Mouse (Mus musculus) adrenal gland (tissue): ENCODE results near the gene Erf.

Experiments used
- intact Hi-C: fragments of 180-260 bp; cut with DNase I; formaldehyde crosslinking; loops from one replicate; pipeline ENCODE4 v1.15.1; 2025

Gene Erf

DNA sequence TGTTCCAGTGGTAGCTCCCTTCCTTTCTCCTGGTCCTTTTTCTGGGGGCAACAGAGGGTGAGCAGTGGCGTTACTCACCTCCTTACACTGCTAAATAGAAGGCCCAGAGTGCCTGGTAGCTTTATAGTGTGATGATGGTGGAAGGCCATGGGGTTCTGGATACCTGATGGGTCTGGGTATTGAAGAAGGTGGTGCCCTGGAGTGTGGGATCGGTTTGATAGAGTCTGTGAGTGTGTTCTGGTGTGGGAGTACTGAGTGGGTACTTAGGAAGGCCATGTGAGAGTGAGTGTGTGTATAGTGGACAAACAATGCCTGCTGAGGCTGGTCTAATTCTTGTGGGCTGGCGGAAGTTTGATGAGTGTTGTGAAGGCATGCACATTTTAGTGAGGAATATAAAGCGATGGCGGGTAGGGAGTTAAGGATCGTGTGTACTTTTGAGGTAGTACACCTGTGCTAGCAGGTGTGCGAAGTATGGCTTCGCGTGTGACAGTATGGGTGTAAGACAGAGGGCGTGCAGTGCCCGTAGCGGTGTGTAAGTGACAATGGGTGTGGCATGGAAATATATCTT, 30.7 kb upstream of the Erf start:
- intact Hi-C loops, result no loop called here

DNA sequence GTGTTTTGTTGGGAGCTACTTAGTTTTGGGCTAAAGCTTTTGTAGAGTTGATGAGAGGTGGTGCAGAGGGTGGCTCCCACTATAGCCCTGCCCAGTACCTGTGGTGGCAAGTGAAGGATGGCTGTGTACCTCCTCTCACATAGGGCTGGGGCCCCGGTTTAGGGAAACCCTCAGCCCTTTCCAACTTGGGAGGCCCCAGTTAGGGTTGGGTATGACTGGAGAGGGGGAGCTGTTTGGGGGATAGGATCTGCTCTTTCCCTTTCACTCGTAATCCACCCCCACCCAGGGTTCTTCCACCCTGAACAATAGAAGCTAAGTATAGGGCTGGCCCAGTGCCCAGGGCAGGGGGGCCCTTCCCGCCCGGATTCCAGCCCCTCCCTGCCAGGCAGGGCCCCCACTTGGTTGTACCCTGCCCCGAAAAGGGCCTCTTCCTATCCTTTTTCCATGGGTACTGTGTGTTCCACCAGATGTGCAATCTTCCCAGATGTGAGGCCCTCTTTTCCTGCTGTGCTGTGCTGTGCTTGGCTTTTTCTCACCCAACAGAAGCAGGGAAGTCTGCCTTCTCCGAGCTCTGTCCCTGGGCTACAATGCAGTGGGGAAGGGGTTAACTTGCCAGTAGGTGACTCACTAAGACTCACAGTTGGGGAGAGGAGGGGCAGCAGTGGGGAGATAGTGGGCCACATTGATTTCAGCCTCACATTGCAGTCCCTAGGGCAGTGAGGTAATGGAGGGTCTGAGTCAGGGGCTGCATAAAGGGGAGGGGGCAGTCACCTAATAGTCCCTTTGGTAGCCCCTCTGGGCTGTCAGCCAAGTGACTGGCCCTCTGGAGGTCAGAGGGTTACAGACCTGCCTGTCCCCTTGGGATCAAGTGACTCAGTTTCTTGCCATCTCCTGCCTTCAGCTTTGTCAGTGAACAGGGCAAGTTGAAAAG, 29.6 kb upstream of the Erf start:
- intact Hi-C loops, result no loop called here

DNA sequence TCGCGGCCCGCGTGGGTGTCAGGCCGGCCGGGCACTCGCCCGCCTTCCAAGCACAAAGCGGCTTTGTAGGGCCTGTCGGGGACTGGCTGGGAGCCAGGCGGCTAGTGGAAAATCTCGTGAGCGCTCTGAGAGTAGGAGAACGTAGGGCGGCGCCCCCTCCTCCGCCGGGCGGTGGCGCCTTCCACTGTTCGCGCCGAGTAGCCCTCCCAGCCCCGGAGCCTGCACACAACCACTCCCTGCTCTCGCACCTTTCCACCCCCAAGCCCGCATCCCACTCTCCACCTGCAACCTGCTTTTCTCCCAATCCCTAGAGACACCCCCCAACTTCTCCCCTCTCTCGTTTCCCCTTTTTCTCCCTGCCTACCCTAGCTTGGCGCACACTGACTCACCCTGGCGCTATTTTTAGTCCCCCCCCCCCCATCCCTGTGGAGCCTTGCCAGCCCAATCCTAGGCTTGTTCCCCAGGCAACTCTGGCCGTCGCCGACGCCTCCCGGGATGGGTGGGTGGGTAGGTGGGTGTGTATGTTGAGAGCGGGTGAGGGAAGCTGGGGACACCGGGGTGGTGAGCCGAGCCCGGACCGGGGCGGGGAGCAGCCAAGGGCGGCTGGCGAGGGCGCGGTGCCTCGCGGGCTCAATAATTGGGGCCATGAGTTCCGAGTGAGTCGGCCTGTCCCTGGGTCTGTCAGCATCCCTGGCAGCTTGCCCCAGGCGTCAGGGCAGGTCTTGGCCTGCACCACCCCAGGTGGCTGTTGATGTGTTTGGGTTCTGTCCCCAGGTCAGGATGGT, 28.7 kb upstream of the Erf start:
- intact Hi-C loops, result no loop called here

DNA sequence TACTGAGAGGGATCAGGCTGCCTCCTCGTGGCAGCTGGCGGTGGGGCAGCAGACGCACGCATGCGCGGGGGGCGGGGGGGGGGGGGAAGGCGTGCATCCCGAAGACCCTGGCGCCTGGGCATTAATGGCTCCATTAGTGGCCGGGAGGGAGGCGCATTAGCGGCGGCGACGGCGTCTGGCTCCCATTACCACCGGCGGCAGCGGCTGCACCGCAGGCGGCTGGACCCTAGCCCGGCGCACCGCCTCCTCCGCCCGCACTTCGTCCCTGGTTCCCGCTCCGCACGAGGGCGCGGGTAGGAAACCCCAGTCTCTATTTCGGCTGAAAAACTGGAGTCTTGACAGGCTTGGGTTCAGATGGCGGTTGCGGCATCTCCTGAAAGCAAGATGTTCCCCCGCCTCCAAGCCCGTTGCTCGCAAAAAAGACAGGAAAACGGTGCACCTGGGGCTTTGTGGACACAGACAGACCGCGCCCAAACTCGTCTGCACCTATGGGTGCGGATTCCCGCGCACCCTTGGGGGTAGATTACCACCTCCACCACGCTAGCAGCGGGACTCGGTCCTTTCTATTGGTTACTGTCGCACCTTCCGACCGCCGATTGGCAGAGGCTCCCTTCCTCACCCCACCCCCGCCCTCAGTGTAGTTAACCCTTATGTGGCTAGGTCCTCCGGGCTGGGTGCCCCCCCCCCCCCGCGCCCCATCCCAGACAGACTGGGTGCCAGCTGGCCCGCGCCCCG, 27.9 kb upstream of the Erf start:
- intact Hi-C loops, result loop anchor here (1.0 kb wide), 1 partner anchor 39 kb away; no protein-coding TSS in a partner anchor

DNA sequence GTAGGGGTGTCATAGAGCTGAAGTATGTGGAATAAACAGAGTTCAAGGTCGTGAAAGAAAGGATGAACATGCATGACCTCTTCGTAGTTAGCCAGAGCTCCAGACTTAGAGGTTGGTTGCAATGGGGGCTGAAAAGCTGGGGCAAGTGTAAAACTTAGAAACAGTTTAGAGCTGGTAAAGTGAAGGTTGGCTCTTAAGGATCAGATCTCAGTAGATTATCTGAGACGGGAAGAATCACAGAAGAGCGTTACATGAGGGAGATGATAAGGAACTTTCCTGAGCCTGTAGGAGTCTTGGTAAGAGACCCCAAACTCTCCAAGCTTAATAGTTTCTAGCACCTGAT, 27.4 kb upstream of the Erf start:
- intact Hi-C loops, result loop anchor here (1.0 kb wide), 1 partner anchor 39 kb away; no protein-coding TSS in a partner anchor

DNA sequence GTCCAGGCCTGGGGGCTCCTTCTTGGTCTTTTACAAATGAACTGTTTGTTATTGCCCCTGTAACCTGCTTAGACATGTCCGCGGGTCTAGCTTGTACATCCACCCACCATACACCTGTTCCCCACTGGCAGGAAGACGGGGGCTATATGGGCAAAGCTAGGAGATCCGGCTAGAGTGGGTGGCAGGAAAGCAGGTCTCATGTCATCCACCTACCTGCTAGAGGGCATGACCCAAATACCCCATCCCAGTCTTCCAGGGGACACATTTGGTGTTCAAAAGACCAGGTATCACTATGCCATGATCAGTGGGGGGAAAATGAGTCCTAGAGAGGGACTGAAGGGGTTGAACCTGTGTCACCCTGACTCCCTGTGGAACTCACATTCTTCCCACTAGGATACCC, 26.8 kb upstream of the Erf start:
- intact Hi-C loops, result no loop called here

DNA sequence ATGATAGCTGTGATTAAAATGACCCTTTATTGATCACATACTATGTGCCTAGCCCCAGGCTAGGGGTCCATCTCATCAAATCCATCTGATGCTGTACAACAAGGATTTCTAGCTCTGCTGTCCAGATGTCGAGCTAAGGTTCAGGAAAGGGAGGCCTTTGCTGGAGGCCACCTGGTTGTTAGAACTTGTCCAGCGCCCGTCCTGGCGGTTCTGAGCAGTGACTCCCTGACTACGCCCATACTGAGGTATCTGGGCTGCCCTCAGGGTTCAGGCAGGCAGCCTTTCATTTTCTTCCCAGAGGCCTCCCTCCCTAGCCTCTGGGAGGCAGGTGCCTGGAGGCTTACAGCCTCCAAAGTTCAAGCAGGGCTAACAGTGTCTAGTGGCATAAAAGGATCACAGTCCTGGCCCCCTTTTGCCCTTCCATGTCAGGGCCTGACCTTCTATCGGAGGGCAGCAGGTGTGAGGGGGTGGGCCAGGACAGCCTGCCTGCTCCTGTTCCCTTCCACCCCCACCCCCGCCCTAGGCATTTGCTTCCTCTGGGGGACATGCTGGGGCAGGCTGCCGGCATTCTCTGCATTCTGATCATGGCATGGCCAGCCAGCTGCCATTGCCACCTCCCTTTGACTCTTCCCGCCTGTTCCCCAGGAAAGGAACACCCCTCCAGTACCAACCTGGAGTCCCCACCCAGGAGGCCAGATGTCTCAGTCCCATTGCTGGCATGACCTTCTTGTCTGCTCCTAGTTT, 25.2 kb upstream of the Erf start:
- intact Hi-C loops, result no loop called here

DNA sequence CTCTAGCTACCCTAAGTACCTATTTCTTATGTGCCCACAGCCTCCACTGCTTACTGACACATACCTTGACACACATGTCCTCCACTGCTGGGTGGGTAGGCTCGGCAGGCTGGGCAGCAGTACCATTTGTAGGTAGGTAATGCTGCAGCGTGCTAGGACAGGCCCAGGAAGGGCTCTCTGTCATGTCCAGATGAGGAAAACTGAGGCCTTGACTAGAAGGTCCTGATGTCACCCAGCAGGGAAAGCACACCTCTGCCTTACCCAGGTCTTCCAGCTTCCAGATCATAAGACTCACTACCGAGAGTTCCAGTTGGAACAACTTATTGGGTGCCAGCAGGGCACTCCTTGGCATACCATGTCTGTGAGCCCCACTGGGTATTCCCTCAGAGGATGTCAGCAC, 24.4 kb upstream of the Erf start:
- intact Hi-C loops, result no loop called here

DNA sequence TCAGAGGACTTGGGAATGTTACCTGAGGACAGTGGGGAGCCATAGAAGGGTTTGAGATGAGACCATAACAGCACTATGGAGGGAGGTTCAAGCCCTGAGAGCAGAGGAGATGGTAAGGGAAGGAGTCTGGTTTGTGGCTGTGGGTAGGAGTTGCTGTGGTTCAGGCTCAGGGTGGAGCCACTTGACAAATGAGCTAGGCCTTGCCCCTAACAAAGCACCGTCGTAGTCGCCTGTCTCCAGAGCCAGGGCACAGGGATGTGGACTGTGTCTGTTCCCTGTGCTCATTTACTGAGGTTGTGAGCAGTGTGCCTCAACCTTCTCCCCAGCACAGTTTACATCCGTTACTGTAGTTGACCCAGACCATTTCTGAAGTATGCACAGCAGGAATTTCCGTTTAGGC, 24.0 kb upstream of the Erf start:
- intact Hi-C loops, result no loop called here

DNA sequence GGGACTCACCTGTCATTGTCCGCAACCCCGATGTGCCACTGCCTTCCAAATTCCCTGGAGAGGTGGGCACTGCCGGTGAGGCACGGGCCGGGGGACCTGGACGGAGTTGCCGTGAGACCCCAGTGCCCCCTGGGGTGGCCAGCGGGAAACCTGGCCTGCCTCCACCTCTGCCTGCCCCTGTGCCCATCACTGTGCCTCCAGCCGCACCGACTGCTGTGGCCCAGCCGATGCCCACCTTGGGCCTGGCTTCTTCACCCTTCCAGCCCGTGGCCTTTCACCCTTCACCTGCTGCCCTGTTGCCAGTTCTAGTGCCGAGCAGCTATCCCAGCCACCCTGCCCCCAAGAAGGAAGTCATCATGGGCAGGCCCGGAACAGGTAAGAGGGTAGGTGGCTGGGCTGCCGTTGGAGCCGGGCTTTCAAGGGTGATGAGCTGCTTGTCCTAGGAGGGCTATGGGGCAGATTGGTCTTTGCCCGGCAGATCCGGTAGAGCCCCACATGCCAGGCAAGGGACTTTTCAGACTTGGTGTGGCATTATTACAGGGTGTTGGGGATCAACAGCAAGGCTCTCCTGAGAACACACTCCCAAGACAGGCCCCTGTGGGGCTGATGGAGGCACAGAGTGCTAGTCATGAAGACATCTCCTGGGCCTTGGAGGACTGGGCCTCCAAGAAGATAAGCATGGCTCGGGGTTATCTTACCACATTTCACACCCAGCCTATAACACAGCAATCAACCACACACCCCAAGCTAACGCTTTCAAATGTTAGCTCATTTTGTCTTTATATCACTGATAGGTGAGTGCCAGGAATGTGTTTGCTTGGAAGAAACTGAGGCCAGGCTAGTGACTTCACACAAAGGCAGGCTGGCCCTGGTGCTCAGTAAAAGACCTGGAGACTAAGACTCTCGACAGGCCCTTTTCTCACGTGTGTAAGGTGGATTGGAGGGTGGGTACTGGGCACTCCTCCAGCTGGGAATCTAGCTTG, 23.0 kb upstream of the Erf start:
- intact Hi-C loops, result no loop called here

DNA sequence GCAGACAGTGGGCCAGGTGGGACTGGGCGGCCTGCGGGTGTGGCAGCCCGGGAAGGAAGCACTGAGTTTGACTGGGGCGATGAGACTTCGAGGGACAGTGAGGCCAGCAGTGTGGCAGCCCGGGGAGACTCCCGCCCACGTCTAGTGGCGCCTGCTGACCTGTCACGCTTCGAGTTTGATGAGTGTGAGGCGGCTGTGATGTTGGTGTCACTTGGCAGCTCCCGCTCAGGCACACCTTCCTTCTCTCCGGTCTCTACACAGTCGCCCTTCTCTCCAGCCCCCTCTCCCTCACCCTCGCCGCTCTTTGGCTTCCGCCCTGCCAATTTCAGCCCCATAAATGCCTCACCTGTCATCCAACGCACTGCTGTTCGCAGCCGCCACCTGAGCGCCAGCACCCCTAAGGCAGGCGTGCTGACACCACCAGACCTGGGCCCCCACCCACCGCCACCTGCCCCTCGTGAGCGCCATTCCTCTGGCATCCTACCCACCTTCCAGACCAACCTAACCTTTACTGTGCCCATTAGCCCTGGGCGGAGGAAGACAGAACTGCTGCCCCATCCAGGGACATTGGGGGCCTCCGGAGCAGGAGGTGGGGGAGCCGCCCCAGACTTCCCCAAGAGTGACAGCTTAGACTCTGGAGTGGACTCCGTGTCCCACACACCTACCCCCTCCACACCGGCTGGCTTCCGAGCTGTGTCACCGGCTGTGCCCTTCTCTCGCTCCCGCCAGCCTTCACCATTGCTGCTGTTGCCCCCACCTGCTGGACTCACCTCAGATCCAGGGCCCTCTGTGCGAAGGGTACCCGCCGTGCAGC, 22.1 kb upstream of the Erf start:
- intact Hi-C loops, result no loop called here

DNA sequence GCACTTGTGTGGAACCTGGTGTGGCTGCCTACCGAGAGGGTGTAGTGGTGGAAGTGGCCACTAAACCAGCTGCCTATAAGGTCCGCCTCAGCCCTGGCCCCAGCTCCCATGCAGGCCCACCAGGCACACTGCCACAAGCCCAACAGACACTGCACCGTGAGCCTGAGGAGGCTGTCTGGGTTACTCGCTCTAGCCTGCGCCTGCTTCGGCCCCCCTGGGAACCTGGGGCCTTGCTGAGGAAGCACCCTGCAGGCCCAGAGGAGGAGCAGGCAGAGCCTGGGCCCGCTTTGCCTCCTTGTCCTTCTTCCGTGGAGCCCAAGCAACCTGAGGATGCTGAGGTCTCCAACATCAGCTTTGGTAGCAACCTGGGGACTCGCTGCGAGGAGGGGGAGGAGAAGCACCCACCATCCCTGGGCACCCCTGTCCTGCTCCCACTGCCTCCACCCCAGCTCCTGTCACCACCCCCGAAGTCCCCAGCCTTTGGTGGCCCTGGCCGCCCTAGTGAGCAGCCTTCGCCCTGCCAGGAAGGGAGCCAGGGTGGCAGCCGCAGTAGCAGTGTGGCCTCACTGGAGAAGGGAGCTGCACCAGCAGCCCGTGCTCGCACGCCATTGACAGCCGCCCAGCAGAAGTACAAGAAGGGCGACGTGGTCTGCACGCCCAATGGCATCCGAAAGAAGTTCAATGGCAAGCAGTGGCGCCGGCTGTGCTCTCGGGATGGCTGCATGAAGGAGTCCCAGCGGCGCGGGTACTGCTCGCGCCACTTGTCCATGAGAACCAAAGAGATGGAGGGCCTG, 21.3 kb upstream of the Erf start:
- intact Hi-C loops, result no loop called here

DNA sequence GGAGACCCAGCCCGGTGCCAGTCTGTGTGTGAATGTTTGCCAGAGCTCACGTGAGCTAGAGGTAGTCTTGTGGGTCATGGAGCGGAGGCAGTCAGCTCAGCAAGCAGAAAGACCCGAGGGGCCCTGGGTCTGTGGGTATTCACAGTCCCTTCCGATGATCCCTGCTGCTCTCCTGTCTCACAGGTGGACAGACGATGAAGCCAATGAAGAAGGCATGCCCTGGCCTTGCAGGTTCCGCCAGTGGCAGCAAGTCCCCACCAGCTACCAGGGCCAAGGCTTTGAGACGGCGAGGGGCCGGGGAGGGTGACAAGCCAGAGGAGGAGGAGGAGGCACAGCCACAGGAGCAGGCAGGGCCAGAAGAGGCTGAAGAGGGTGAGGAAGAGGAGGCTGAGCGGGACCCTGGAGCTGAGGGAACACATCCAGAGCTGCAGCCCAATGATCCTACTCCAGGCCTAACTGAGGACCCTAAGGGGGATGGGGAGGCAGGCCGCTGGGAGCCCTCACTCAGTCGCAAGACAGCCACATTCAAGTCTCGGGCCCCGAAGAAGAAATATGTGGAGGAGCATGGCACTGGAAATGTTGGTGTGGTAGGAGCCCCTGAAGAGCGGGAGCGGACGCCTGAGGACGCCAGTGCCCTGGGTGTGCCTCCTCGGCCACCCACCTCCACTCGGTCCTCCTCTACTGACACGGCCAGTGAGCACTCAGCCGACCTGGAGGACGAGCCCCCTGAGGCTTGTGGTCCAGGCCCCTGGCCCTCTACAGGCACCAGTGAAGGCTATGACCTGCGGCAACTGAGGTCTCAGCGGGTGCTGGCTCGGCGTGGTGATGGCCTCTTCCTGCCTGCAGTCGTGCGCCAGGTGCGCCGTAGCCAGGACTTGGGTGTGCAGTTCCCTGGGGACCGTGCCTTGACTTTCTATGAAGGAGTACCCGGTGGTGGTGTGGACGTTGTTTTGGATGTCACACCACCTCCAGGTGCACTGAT, 20.4 kb upstream of the Erf start:
- intact Hi-C loops, result no loop called here

DNA sequence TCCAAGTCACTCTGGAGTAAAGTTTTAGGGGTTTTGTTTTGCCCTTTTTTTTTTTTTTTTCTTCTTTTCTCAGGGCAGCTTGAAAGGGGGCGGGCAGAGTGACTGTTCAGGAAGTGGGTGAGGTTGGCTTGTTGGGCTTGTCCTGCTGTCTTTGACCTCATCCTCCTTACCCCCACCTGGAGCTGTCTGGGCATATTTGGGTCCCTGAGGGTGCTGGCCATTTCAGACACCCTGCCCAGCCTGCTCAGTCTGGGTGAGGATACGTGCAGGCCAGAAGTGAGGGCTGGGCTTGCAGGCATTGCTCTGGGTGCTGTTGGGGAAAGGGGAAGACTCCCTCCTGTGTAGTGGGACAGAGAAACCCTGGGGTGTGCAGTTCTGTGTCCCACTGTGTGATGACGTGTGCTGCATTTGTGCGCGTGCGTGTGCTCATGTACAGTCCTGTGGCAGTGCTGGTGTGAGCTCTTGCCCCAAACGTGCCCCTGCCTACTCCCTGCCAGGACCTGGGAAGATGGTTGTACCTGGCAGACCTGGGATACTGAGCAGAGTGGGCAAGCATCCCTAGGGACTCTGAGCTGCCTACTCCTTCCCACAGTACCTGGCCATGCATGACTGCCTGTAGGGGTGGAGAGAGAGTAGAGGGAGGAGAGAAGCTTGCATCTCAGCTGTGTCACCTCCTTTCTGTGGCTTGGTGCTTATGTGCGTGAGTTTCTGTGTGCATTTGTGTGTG, 19.1 kb upstream of the Erf start:
- intact Hi-C loops, result no loop called here

DNA sequence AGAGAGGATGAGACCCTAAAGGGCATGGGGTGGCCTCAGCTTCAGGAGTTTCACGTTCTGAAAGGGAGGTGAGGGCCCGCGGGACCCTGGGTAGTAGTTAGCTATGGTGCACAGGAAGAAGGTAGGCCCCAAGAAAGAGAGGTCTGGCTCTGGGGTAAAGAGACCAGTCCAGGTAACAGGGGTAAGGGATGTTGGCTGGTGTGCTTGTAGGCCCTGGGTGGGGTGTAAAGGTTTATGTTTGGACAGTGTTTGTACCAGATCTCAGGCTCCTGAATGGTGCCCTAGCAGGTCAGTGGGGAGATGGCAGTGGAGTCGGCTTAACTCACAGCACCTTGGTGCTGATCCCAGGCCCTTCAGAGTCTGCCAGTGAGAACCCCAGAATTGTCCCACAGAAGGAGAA, 18.5 kb upstream of the Erf start:
- intact Hi-C loops, result no loop called here

DNA sequence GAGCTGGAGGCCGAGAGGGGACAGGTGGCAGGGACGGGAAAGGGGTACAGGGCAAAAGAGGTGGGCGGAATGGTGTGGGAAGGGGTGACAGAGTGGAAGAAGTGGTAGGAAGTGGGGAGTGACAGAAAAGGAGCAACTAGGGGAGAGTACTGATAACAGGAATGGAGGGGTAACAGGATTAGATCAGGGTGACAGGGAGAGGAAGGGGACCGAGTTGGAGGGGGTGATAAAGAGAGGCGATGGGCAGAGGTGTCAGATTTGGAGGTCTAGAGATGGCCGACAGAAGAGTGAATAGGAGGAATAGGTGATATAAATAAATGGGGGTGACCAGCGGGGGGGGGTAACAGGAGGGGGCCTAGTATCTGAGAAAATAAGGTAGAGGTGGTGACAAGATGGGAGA, 18.0 kb upstream of the Erf start:
- intact Hi-C loops, result no loop called here
